Mouse (Mus musculus) lung, embryonic 14.5 days (tissue): ENCODE data around the gene Trpm5. TPM values are rescaled to one million over a fixed set of nuclear protein-coding genes. Genes with fewer than 3 reads are reported as not detected.

Experiments
- ATAC-seq: fragments of 200-750 bp; cut with Nextera tagmentation; 2 replicates; pipeline ENCODE4 v1.8.0; 2017; ENCODE audit warnings: mild to moderate bottlenecking, moderate TSS enrichment, moderate library complexity; ENCODE audit not compliant: insufficient read depth
- DNase-seq: peaks from one replicate; pipeline ENCODE4 v3.0.0-alpha.2; 2015
- H3K27ac ChIP-seq: fragments of 300-500 bp; sonication (generic); 2 replicates; pipeline ENCODE4 v1.5.1; 2014; ENCODE audit warnings: low read depth, mild to moderate bottlenecking, moderate library complexity
- H3K27me3 ChIP-seq: fragments of 300-500 bp; sonication (generic); 2 replicates; pipeline ENCODE4 v1.6.1; 2014; ENCODE audit warnings: low read length, control low read depth; ENCODE audit not compliant: insufficient read depth
- H3K36me3 ChIP-seq: fragments of 300-500 bp; sonication (generic); 2 replicates; pipeline ENCODE4 v1.6.1; 2014; ENCODE audit warnings: control low read depth; ENCODE audit not compliant: insufficient read depth
- H3K4me1 ChIP-seq: fragments of 300-500 bp; sonication (generic); 2 replicates; pipeline ENCODE4 v1.6.1; 2014; ENCODE audit warnings: antibody characterized with exemption, control low read depth; ENCODE audit not compliant: insufficient read depth
- H3K4me2 ChIP-seq: fragments of 300-500 bp; sonication (generic); 2 replicates; pipeline ENCODE4 v1.6.1; 2014; ENCODE audit warnings: mild to moderate bottlenecking
- H3K4me3 ChIP-seq: fragments of 300-500 bp; sonication (generic); 2 replicates; pipeline ENCODE4 v1.5.1; 2014; ENCODE audit warnings: low read depth, low read length
- H3K9ac ChIP-seq: fragments of 300-500 bp; sonication (generic); 2 replicates; pipeline ENCODE4 v1.6.1; 2014
- H3K9me3 ChIP-seq: fragments of 300-500 bp; sonication (generic); 2 replicates; pipeline ENCODE4 v1.6.1; 2016; ENCODE audit warnings: low read depth, low read length, control low read depth
- CTCF ChIP-seq: IDR thresholded peaks from 2 replicates; pipeline ENCODE4 v1.5.1; 2016; ENCODE audit warnings: antibody characterized with exemption, low read depth
- WGBS: fragments of 180-500 bp; shearing (Covaris S2); extraction: QIAGEN DNeasy Blood & Tissue Kit; methylation state at CpG from one replicate; pipeline ENCODE4 v1.1.7; 2014; 5-methylcytosine and 5-hydroxymethylcytosine counted together
- polyA plus RNA-seq: library from polyadenylated mRNA; unstranded; fragments of >200 nt; fragmentation: Nextera tagmentation; extraction: Ambion mirVana; gene quantifications from 2 replicates; pipeline ENCODE4 v1.2.1, GENCODE M21; 2014

Gene Trpm5
- polyA plus RNA-seq, 1 experiment from 2014 or later: 4.7 TPM

- WGBS: 6% methylated on average over 54 of the region's 57 CpGs
Observed at GRCm38 (mm10) chr7:143106672-143107465, 12.4 kb upstream of the Trpm5 start.

GRCm38 (mm10) chr7:143106062-143106461 is 11.6 kb upstream of the Trpm5 start, which contains the start of gene Kcnq1:
TSS of gene Kcnq1 (plus strand) at chr7:143106362.
- H3K4me1 ChIP-seq: peaks cover 6% of the 10 kb centered on the region; the same call in 1 of the 2 replicates
- H3K27me3 ChIP-seq: peaks cover 37% of the 10 kb centered on the region
- TF ChIP-seq CTCF: no peak
- no peak within 1 kb of the TSS for H3K27ac ChIP-seq
- no peaks in the 10 kb centered on the region for H3K9me3 ChIP-seq
- 69% methylated on average over 4 of the region's 4 CpGs for WGBS
- peak within 1 kb of the TSS; percentile 43 for H3K4me3 ChIP-seq
- DNase-seq (no peak), ATAC-seq (no peak)
- H3K4me2 ChIP-seq: peak within 1 kb of the TSS; percentile 74
- H3K36me3 ChIP-seq: no peaks in the 10 kb centered on the region
- H3K9ac ChIP-seq: no peak within 1 kb of the TSS

More at GRCm38 (mm10) chr7:143106672-143107465, 12.4 kb upstream of the Trpm5 start:
- Histone ChIP-seq H3K27ac (no peak overlapping the region), H3K4me3 (peak overlapping the region; percentile 43), H3K4me2 (peak overlapping the region; percentile 74), H3K4me1 (peaks cover 6% of the 10 kb centered on the region; the same call in 1 of the 2 replicates), H3K27me3 (peaks cover 37% of the 10 kb centered on the region), H3K9ac (no peak overlapping the region), H3K9me3 (no peaks in the 10 kb centered on the region), H3K36me3 (no peaks in the 10 kb centered on the region)
- DNase-seq (peak; percentile 63), ATAC-seq (peak; percentile 57)
- TF ChIP-seq CTCF: peak; percentile 18; the same call in 1 of the 2 replicates

- no peaks in the 10 kb centered on the region for H3K9me3 ChIP-seq
- TF ChIP-seq CTCF: no peak
- H3K4me1 ChIP-seq: peaks cover 6% of the 10 kb centered on the region; the same call in 1 of the 2 replicates
- DNase-seq: no peak
- H3K27ac ChIP-seq: no peak overlapping the region
- no peak overlapping the region for H3K9ac ChIP-seq
- H3K36me3 ChIP-seq: no peaks in the 10 kb centered on the region
- H3K4me3 ChIP-seq: no peak overlapping the region
- peaks cover 37% of the 10 kb centered on the region for H3K27me3 ChIP-seq
- no peak overlapping the region for H3K4me2 ChIP-seq
- ATAC-seq: no peak
- WGBS: 53% methylated on average over 11 of the region's 11 CpGs
Observed at GRCm38 (mm10) chr7:143105258-143105897, 10.9 kb upstream of the Trpm5 start.

- no peaks in the 10 kb centered on the region for H3K36me3 ChIP-seq
- no peak for TF ChIP-seq CTCF
- no peak overlapping the region for H3K27ac ChIP-seq
- no peak for ATAC-seq
- H3K4me1 ChIP-seq: no peaks in the 10 kb centered on the region; the same call in 1 of the 2 replicates
- WGBS: 46% methylated on average over 4 of the region's 4 CpGs
- peaks cover 5% of the 10 kb centered on the region for H3K27me3 ChIP-seq
- DNase-seq: peak; percentile 28
- H3K9me3 ChIP-seq: no peaks in the 10 kb centered on the region
- H3K4me3 ChIP-seq: no peak overlapping the region
- no peak overlapping the region for H3K4me2 ChIP-seq
- no peak overlapping the region for H3K9ac ChIP-seq
Observed at GRCm38 (mm10) chr7:143100759-143101158, 6.3 kb upstream of the Trpm5 start.

- Histone ChIP-seq H3K9ac (no peak overlapping the region), H3K4me3 (no peak overlapping the region), H3K27me3 (no peaks in the 10 kb centered on the region), H3K27ac (no peak overlapping the region), H3K36me3 (no peaks in the 10 kb centered on the region), H3K4me2 (no peak overlapping the region), H3K9me3 (no peaks in the 10 kb centered on the region), H3K4me1 (no peaks in the 10 kb centered on the region)
- WGBS: 29% methylated on average over 1 of the region's 1 CpGs
- no peak for TF ChIP-seq CTCF
- DNase-seq (no peak), ATAC-seq (no peak)
Observed at GRCm38 (mm10) chr7:143095554-143095907, 1.1 kb upstream of the Trpm5 start.

- Histone ChIP-seq H3K27me3 (no peaks in the 10 kb centered on the region), H3K9me3 (no peaks in the 10 kb centered on the region), H3K4me2 (no peak overlapping the region), H3K4me1 (no peaks in the 10 kb centered on the region), H3K27ac (no peak overlapping the region), H3K36me3 (no peaks in the 10 kb centered on the region), H3K4me3 (no peak overlapping the region), H3K9ac (no peak overlapping the region)
- no peak for DNase-seq
- ATAC-seq: no peak
- WGBS: 60% methylated on average over 3 of the region's 3 CpGs
- TF ChIP-seq CTCF: no peak
Observed at GRCm38 (mm10) chr7:143093847-143094246, 595 bp downstream of the Trpm5 start.

- 30% methylated on average over 4 of the region's 4 CpGs for WGBS
- Histone ChIP-seq H3K36me3 (no peaks in the 10 kb centered on the region), H3K4me1 (no peaks in the 10 kb centered on the region), H3K9me3 (no peaks in the 10 kb centered on the region), H3K27me3 (no peaks in the 10 kb centered on the region), H3K9ac (no peak overlapping the region), H3K4me2 (peak overlapping the region; percentile 40), H3K27ac (peak overlapping the region; percentile 69), H3K4me3 (peak overlapping the region; percentile 10; the same call in 1 of the 2 replicates)
- ATAC-seq (peak; percentile 90), DNase-seq (peak; percentile 83)
- peak; percentile 77 for TF ChIP-seq CTCF
Observed at GRCm38 (mm10) chr7:143087070-143087579, 7.3 kb downstream of the Trpm5 start.
